Mouse (Mus musculus) lung, postnatal 25 days (tissue): ENCODE results near the gene Dusp22.

Experiments
- DNase-seq: peaks from one replicate; pipeline ENCODE4 v3.0.0; 2022; ENCODE audit warnings: low spot score

Dusp22 gene

DNA sequence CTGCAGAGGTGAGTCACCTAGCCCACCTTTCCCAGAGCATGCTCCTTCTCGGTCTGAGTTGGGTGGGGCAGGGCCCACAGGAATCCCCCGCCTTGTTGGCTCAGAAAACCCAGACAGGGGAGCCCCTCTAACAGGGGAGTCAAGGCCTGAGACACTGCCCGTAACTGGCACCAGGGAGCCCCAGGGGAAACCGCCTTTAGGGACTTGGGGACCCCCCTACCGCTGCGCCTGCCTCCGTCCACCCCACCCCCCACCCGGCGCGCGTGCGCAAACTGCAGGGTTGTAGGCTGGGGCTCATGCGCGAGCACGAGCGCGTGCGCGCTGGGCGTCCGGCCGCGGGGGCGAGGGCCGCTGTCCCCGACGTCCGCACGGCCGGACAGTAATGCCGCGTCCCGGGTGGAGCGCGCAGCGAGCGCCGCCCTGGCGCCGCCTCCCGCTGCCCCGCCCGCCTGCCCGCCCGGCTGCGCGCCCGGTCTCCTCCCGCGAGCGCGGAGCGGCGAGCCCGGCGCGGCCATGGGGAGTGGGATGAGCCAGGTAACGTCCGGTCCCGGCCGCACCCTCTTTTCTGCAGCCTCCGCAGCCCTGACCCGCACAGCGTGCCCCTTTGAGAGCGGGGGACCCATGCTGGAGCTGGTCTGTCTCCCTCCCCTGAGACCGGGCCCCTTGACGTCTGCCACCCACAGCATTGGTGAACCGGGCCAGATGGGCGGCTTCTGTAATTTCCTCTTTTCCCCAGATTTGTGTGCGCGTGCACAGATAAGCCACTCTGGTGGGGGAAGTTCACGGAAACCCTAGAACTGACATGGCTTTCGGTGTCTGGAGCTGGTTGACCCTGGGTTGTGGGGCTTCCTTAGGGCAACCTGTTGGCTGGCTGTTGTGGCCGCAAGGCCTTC lies at the start of gene Dusp22:
Gene Dusp22 (plus strand): TSS at position 387 of the 893 bp plus-strand sequence.
- peak; percentile 89 for DNase-seq

DNA sequence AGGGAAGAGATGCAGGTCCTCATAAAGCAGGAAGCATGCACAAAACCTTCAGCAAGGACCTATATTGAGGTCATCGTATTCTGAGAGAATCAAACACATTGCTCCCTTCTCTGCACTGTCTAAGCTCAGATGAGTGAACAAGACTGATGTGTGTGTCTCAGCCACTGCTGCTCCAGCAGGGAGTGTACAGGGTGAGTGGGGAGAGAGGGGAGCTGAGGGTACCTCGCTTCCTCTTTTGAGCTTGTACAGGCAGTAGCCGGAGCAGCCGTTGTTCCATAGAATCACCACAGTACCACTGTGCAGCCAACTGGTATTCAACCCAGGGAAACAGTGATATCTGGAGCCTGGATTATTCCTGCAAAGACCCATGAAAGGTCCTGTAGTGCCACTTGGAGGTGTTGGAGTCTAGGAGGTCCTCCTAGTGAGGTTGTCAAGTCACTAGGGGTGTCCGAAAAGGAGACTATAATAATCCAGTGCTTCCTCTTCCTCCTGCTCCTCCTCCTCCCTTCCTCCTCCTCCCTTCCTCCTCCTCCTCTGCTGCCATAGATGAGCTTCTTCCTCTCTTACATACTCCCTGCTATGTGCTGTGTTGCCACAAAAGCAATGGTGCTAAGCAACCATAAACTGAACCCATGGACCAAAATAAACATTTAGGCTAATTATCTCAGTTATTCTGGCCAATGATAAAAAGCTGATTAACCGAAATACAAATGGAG lies 47.6 kb upstream of the Dusp22 start:
- no peak for DNase-seq

DNA sequence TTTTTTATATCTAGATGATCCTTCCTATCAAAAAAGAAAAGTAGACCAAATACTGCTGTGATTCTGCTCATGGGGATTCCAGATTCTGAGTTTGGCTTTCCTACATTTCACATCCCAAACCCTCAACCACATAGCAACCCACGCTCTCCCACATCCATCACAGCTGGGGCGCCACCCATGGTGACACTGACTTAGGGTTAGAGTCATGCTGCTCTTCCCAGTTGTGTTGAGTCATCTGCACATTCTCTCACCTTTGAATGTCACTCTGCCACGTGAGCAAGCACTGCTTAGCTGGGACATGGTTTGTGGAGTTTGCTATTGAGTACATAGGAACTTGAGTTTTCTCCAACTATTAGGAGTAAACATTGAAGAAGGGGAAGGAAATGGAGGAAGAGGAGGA lies 40.1 kb upstream of the Dusp22 start:
- no peak for DNase-seq

DNA sequence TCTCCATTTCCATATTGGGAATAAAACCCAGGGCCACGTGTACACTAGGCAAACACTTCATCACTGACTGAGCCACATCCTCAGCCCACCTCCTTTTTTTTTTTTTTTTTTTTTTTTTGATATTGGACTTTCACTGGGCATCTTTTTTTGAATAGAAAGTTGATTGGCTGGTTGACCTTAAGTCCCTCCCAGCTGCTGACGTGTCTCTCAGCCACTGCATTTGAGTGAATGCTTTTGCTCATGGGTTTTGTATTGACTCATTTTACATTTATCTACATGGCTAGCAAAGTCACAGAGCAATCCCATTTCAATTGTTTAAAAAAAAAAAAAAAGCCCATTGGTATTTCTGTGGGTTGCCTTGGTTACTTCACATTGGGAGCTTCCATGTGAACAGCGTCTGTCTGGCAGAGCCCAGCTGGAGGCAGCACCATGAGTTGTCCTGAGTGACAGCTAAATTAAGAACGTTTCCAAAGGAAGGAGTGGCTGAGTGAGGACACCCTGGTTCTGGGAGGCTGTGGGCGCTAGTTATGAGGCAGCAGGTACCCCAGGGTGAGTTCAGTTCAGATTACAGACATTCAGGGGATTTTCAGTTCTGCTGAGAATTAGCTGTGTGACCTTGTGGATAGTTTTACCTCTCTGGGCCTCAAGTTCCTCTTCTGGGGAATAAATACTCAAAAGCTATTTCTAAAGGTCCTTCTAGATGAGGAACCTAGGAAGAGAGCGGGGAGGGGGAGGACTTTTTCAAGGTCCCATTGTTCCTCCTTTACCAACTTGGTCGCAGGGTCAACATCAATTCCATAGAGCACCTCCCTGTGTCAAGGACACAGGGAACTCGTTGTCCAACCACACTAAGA lies 31.4 kb upstream of the Dusp22 start:
- DNase-seq: no peak

DNA sequence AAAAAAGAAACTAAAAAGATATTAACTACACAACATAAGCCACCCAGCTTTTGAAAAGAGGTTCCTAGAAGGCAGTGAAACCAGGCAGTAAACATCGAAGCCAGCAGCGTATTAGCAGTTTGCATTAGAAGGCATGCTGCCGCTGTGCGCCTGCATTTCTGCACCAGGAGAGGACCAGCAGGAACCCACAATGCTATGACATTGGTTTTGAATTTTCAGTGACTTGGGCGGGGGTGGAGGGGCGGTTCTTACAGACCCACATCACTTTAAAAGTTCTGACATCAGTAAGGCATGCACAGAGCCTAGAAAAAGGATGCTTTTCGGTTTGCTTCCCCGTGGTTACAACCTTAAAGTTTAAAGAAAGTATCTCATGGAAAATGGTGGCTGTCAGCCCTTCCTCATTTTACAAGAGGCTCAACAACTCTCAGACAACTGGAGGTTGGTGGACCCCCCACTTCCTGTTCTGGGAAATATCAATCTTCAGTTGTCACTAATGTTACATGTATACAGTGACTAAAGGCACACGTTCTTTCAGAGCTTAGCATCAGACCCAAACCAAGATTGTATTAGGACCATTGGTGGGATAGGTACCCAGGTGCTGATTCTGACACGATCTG lies 29.9 kb upstream of the Dusp22 start:
- DNase-seq: no peak

DNA sequence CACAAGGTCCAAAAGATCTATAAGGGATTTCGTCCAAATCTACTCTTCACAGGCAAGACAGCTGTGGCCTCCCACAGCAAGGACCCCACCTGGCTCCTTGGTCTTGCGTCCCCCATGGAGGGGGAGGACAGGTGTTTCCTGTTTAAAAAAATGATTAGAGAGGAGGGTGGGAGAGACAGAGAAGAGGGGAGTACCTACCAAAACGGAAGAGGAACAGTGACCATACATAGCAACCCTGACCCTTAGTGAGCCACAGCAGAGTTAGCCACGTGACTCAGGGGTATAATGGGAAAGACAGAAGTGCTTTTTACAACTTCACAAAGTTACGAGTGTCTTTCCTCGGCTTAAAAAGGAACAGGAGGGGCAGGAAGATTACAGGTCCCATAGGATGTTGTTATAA lies 26.8 kb upstream of the Dusp22 start:
- no peak for DNase-seq

DNA sequence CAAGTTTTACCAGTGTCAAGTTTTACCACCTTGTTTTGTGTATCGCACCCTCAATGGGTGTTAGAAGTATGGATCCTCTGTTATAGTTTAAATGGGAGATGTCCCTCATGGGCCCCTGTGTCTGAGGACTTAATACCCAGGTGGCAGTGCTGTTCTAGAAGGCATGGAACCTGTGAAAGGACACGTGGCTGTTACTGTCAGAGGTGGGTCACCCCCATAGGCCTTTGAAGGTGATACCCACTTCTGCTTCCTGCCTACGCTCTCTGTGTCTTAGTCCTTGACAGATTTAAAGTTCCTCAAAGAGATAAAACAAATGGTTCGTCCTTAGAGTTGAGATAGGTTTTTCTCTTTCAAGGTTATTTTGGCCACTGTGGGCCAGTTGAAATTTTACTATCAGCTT lies 23.3 kb upstream of the Dusp22 start:
- DNase-seq: no peak

DNA sequence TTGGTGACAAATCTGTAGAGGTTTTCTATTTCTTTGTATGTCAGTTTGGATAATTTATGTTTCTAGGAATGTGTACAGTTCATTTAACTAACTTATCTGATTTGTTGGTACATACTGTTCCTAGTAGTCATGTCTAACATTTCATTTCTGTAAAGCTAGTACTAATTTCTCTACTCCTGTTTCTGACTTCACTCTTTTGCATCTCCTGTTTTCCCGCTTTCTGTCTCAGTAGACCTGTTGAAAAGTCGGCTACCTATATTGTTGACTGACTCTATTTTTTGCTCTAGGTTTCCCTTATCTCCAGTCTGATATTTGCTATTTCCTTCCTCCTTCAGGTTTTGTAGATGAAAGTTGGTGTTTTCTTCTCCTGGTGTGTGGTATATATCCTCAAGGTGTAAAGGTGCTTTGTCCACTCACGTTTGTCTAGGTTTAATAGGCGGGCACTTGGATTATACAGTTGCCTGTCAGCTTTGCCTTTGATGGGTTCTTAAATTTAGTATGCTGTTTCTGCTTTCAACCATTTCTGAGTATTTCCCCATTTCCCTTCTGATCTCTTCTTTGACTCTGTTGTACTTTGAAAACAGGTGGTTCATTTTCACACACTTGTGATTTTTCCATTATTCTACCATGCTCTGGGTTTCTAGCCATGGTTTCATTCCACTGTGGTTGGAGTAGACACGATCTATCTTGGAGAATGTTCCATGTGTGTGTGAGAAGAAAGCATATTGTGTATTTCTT lies 21.3 kb upstream of the Dusp22 start:
- no peak for DNase-seq

DNA sequence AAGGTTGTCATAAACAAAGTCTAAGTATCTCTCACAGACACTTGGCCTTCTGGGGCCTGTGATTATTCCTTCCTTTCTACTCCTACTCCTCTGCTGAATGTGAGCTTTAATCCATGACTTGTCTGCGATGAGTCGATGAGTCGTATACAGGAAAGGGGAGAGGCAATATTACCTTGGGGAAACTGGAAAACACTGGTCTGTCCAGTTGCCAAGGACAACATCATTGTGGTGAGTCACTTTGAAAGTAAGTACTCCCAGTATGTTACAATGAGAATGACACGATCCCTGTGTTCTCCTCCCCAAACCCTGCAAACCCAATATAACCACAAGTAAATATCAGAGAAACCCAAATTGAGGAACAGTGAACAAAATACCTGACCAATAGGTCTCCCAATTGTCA lies 17.7 kb upstream of the Dusp22 start:
- DNase-seq: no peak

DNA sequence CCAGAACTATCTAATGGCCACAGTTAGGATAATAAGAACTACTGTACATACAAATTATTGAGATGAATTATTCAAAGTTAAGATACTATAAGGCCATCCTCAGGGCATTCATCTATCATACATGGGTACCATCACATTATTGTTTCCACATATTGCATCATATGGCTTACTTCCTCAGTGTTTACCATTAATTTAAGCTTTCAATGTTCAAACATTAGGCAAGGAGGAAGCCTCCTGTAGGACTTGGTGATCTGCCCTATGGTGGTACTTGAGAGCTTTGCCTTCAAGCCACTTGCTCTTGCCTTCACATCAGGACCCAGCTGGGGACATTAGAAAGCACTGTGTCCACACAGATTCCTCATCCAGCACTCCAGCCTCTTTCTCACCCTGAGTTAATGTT lies 11.3 kb upstream of the Dusp22 start:
- DNase-seq: no peak

DNA sequence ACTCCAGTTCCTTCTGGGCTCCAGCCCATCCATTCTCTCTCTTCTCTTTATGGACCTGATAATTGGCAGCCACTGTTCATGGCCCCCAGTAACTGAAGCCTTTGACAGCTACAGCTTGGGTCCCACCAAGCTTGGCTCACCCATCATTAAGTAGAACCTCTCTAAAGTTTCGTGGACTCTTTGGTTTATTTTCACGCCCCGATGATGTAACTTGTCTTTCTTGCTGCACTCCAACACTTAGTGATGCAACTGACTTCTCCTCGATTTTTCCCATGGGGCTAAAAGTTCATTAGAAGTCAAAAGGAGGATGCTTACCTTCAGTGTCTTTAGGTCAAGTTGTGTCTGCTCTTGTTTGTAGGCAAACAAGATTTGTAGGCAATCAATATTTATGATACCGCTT lies 10.6 kb upstream of the Dusp22 start:
- DNase-seq: no peak

DNA sequence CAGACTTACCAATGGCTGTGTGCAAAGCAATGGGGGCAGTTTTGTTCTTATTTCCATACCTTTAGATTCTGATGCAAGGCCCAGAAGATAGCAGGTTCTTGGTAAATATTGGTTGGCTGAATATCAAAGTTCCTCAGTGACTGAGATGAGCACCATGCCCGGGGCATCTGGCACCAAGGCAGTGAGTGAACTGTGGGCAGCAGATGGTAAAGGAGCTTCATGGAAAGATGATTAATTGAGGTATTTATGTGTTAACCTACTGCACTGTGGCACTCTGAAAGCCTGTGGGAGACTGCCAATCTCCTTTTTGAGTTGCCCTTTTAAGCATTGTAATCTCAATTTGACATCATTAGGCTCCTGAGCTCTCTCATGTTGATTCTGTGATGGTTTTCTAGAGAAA lies 9.1 kb upstream of the Dusp22 start:
- DNase-seq: no peak

DNA sequence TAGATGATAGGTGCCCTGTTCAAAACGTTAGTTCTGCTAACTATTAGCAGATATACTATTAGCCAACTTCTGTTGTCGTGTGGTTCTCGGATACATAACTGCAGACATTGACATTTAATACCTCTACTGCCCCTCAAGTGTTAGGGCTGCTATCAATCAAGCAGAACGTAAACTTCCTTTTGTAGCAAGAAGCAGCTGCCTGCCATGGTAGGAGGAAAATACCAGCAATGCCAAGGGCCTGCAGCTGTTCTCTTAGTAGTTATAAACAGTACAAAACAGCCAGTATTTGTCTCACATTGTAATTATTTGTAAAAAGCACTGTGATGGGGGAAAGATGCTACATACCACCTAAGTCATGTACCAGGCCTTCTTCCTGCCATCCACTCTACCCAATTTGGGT lies 6.7 kb upstream of the Dusp22 start:
- no peak for DNase-seq

DNA sequence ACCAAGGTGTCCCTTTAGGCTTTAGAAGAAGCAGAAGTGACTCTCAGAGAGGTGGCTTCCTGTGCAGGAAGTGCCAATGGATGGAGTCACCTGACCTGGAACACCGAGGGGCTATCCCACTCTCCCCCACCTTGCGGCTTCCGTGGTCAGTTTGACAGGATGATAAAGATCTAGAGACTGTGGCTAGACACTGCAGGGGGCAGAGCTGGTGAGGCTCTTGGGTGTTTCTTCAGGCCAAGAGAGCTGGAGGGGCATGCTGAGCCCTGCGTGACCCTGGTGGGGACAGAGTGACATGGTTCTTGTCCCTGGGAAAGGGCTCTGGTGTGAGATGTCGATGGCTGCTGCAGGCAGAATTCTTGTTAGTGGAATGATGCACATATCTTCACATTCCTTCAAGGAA lies 5.3 kb upstream of the Dusp22 start:
- DNase-seq: no peak

DNA sequence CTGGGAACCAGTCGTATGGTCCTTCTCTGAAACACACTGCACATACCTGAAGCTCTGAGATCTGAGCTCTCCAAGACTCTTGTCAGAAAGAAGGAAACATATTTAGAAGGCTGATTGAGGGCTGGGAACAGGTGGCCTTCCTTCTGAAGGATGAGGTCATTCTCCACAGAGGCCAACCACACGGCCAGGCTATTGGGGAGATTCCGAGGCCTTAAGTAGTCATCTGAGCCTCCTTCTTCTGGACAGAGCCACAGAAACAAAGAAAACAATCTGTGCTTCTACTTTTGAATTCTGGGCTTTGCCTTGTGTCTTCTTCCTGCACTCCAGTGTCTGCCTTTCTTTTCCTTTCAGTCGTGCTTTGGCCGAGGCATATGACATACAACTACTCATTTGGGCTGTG lies 2.9 kb upstream of the Dusp22 start:
- DNase-seq: no peak

DNA sequence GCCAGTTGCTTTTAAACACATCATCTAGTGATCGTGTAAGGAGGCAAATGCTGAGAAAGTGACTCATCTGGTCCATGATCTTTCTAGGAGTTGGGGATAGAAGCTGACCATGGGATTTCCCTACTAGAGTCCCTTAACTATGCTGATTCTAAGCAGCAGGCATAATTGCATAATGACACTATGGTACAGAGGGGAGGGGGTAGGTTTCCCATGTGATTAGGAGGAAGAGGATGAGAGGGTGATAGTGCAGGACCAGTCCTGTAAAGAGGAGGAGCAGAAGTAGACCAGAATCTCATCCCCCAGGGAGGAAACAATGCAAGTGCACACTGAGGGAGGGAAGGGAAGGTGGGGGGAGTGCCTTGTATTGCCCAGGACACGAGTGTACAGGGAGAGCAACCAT lies 2.0 kb upstream of the Dusp22 start:
- no peak for DNase-seq

DNA sequence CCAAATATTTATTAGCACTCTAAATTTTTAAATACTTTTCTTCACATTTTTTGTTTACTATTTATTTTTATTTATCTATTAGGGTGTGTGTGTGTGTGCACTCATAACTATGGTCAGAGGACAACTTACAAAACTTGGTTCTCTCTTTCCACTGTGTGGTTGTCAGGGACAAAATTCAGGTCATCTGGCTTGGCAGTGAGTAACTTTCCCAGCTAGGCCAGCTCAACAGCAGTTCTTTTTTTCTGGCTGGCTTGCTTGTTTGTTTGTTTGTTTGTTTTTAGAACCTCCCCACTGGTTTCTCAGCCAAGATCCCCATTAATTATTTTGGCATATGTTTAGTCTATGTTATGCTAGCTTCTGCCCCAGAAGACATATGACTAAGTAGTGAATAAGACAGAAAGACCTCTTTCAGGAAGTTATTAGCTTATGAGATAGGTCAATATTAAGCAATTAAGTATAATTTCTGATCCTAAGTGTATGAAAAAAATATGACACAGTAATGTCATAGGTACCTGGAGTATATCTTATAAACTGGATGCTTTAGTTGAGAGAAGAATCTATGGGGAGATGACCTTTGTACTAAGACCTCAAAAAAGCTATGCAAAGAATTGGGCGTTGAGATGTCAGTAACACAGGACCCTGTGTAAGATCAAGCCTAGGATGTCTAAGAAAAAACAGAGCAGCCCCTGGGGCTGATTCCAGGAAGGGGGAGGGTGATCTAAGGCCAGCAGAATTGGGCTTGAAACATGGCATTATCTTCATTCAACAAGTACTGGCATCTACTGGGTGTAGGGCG lies 1.4 kb upstream of the Dusp22 start:
- DNase-seq: no peak

DNA sequence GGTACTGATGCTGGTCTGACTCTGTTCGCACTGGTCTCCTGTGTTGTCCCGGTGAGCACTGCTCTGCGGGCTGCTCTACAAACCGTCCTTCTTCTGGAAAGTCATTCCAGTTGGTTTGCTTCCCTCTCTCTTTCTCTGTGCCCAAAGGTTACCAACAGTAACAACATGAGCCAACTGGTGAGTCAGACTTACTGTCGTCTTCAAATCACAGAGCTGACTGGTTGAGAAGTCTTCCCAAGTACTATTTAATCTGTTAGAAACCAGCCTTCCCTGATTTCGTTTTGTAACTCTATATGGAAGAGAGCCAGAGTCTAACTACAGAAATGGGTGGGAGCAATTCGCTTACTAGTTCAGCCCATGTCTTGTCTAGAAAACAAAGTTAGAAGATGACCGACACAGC lies 5.5 kb downstream of the Dusp22 start:
- DNase-seq: peak; percentile 37

DNA sequence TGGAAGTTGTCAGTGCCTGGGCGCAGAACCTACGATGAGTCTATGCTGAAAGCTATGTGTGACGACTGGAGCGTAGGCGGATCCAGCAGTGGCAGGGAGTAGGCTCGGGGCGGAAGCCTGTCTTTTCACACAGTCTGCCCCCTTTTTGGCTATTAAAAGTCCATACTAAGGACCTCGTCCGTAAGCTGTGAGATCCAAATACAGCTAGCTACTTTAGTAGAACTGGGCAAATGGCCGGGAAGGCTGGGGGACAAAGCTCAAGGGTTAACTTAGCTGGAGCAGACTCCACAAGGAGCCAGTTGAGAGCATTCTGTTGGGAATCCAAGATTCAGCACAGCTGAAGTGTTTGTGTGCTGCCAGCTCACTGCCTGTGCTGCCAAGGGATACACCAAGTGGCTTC lies 6.7 kb downstream of the Dusp22 start:
- DNase-seq: no peak

DNA sequence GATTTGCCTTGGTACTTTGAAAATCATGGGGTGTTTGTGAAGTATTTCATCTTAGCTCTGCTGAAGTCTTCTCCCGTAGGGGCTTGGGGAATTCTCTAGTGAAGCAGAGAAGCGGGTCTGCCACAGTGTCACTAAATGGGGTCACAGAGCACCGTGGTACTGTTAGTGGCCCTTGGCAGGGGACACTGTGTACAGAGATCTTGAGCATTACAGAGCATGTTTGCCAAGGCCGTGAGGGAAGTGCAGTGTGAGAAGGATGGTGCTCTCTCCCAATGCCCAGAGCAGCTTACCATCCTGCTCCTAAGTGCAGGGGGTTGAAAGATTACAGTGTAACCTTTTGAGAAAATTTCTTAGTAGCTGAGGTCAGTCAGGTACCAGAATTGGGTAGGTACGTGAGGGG lies 8.5 kb downstream of the Dusp22 start:
- DNase-seq: no peak

DNA sequence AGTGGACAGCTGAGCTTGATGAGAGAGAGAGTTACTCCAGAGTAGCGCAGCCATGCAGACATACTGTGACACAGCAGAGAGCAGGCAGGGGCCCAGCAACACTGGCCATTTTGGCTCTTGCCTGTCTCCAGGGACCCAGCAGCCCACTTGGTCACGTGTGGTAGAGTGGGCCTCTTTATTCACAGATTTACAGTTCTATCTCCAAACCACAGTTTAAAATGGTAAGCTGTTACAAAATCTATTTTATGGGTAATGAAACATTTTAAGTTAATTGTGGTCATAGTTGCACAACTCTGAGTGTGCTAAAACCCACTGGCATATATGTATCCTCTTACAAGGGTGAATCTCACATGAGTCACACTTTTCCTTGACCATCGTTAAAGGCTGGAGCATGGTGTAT lies 9.5 kb downstream of the Dusp22 start:
- DNase-seq: no peak
